Mouse (Mus musculus): ENCODE results near the gene Hspb11.

Gene Hspb11

GRCm38 (mm10) chr4:107253125-107254091, at the start of gene Hspb11, which contains the start of gene Lrrc42:
TSS of gene Hspb11 (plus strand) at chr4:107253593.
TSS of gene Lrrc42 (minus strand) at chr4:107253532.
- peak; percentile 97 for DNase-seq (ENCODE audit: extremely low read depth, insufficient read length, low spot score)

GRCm38 (mm10) chr4:107207016-107207415, 46.4 kb upstream of the Hspb11 start:
- DNase-seq (ENCODE audit: extremely low read depth, insufficient read length, low spot score) = no peak

GRCm38 (mm10) chr4:107208880-107209279, 44.5 kb upstream of the Hspb11 start, which contains the start of gene Ldlrad1:
TSS of gene Ldlrad1 (plus strand) at chr4:107209180.
- DNase-seq (ENCODE audit: extremely low read depth, insufficient read length, low spot score) = no peak

- DNase-seq (ENCODE audit: extremely low read depth, insufficient read length, low spot score) = no peak
Observed at GRCm38 (mm10) chr4:107210483-107211097, 42.8 kb upstream of the Hspb11 start.

GRCm38 (mm10) chr4:107211465-107211864, 41.9 kb upstream of the Hspb11 start:
- no peak for DNase-seq (ENCODE audit: extremely low read depth, insufficient read length, low spot score)

GRCm38 (mm10) chr4:107211936-107212335, 41.5 kb upstream of the Hspb11 start:
- DNase-seq (ENCODE audit: extremely low read depth, insufficient read length, low spot score) = no peak

GRCm38 (mm10) chr4:107213279-107214011, 39.9 kb upstream of the Hspb11 start:
- no peak for DNase-seq (ENCODE audit: extremely low read depth, insufficient read length, low spot score)

- no peak for DNase-seq (ENCODE audit: extremely low read depth, insufficient read length, low spot score)
Observed at GRCm38 (mm10) chr4:107217574-107217973, 35.8 kb upstream of the Hspb11 start.

GRCm38 (mm10) chr4:107221524-107221923, 31.9 kb upstream of the Hspb11 start:
- no peak for DNase-seq (ENCODE audit: extremely low read depth, insufficient read length, low spot score)

- DNase-seq (ENCODE audit: extremely low read depth, insufficient read length, low spot score) = peak; percentile 64
Observed at GRCm38 (mm10) chr4:107223225-107224204, 29.9 kb upstream of the Hspb11 start.

- DNase-seq (ENCODE audit: extremely low read depth, insufficient read length, low spot score) = no peak
Observed at GRCm38 (mm10) chr4:107226313-107226712, 27.1 kb upstream of the Hspb11 start.

GRCm38 (mm10) chr4:107232219-107232618, 21.2 kb upstream of the Hspb11 start:
- no peak for DNase-seq (ENCODE audit: extremely low read depth, insufficient read length, low spot score)

- no peak for DNase-seq (ENCODE audit: extremely low read depth, insufficient read length, low spot score)
Observed at GRCm38 (mm10) chr4:107238253-107238652, 15.1 kb upstream of the Hspb11 start.

GRCm38 (mm10) chr4:107240196-107240595, 13.2 kb upstream of the Hspb11 start:
- DNase-seq (ENCODE audit: extremely low read depth, insufficient read length, low spot score) = no peak

- DNase-seq (ENCODE audit: extremely low read depth, insufficient read length, low spot score) = no peak
Observed at GRCm38 (mm10) chr4:107243365-107244333, 9.7 kb upstream of the Hspb11 start.

- no peak for DNase-seq (ENCODE audit: extremely low read depth, insufficient read length, low spot score)
Observed at GRCm38 (mm10) chr4:107245368-107245767, 8.0 kb upstream of the Hspb11 start.

GRCm38 (mm10) chr4:107246040-107246439, 7.4 kb upstream of the Hspb11 start:
- no peak for DNase-seq (ENCODE audit: extremely low read depth, insufficient read length, low spot score)

- no peak for DNase-seq (ENCODE audit: extremely low read depth, insufficient read length, low spot score)
Observed at GRCm38 (mm10) chr4:107247110-107247509, 6.3 kb upstream of the Hspb11 start.

GRCm38 (mm10) chr4:107248061-107248460, 5.3 kb upstream of the Hspb11 start:
- DNase-seq (ENCODE audit: extremely low read depth, insufficient read length, low spot score) = no peak

Measured in 3134 (cell line).